Mouse (Mus musculus): ENCODE results near the gene Atp13a1. TPM values are rescaled to one million over a fixed set of nuclear protein-coding genes. Genes with fewer than 3 reads are reported as not detected.

Atp13a1 gene
- total RNA-seq, 2 experiments from 2014 or later = 51.9 to 52.3 TPM

DNA sequence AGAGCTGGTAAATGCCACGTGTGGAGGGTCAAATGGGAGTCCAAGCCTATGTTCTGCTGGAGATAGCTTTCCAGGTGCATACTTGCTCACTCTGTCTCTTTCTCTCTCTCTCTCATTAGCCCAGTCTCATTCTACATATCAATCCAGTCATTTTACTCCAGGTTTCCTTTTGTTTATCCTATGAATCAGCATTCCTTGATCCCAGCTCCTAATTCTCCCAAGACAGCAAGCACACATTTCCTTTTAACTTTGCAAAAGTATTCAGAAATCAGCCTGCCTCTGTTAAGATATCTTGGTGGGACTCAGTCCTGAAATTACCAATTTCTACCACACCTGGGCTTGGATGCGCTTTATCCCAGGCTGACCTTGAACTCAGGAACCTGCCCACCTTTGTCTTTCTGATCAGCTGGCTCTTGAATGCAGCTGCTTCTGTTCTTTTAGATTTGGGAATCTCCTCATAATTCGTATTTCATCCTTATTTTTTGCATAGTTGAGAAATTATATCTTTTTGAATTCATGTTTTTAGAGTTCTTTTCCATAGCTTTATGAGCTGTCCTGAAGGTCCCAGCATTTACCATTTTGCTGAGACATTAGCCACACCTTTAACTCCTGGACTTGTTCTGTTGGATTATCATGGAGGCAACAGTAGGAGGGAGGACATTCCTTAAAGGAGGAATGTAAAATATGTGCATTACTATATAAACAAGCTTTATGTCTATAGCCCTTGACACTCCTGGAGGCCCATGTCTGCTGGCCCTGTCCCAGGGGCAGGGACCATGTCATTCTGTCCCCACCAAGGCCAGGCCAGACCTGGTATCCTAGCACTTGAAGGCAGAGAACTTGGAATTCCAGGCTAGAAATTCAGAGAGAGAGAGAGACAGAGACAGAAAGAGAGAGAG, 56.5 kb downstream of the Atp13a1 start:
- DNase-seq = no peak
- intact Hi-C loops (cut with DNase I) = no loop called here

DNA sequence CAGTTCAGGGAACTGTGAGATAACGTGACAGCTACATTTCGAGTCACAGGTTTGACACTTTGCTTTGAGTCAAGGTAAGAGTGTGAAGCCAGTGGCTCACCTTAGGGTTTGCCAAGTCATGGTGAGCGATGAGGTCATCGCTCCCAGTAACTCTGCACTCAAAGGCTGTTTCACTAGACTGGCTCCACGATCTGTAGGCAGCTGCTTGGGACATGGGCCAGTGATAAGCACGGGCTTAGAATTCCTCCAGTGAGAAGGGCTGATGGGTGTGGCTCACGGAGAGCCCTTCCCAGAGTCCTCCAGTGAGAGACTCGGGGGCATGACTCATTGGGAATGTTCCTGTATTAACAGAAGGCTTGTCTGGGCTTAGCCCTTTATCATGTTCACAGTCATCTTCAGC, 58.0 kb downstream of the Atp13a1 start:
- intact Hi-C loops (cut with DNase I) = no loop called here
- DNase-seq = no peak

DNA sequence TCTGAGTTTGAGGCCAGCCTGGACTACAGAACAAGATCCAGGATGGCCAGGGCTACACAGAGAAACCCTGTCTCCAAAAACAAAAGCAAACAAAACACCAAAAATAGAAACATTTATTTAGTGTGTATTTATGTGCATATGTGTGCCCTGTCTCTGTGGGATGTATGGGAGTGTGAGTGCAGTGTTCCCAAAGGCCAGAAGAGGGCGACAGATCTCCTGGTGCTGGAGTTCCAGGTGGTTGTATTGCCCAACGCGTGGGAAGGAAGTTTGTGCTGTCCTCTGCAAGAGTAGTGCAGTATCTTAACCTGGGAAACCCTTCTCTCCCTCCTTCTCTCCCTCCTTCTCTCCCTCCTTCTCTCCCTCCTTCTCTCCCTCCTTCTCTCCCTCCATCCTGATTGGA, 58.9 kb downstream of the Atp13a1 start:
- intact Hi-C loops (cut with DNase I) = no loop called here
- DNase-seq = no peak

DNA sequence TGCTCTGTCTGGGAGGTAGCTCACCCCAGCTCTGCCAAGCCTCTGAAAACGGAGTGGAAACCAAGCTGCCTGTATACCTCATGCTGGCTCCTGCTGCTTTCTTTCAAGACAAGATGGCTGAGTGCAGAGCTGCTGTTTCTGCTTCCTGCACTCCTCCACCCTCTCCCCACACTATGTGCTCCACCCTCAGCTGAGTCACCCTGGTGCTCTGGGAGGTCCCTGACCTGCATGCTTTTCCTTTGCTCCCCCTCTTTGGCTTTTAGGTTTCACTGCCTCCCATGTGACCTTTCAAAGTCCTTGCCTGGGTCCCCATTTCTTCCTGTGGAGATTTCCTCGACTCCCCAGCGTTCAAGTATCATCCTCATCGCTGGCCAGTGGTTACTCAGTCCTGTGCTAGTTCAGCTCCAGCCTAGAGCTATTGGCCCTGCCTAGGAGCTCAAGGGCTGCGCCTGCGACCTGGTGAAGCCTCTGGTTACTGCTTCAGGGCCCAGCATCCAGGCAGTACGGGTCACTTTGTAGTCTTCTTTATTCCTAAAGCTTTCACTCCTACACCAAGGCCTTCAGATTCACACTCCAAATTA, 60.1 kb downstream of the Atp13a1 start:
- intact Hi-C loops (cut with DNase I) = no loop called here
- no peak for DNase-seq

DNA sequence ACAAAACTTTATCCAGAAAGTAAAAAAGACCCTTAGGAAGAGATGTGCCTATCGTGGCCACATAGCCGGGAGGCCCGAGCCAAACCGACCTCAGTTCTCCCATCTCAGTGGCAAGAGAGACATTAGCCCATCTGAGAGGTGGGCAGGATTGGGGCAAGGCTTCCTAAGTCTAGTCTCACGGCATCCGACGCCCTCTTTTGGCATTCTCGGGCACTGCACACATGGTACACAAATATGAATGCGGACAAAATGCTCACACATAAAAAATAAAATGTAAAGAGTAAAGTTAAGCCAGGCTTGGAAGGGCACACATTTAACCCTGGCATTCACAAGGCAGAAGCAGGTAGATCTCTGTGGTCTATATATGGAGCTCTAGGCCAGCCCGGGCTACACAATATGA, 62.9 kb downstream of the Atp13a1 start:
- intact Hi-C loops (cut with DNase I) = no loop called here

More for the DNA sequence above, 62.9 kb downstream of the Atp13a1 start:
- no peak for DNase-seq

Other genes with a start within 250 kb of the Atp13a1 start
- gene Zfp868, start 165.6 kb upstream of the Atp13a1 start, total RNA-seq (2021) = 10 to 100 TPM; 19.9 to 21.6 TPM
- 1 to 10 TPM; 3.6 to 3.8 TPM for gene Zfp964, start 136.7 kb upstream of the Atp13a1 start, total RNA-seq (2021)
- gene Zfp869, start 80.4 kb upstream of the Atp13a1 start, total RNA-seq (2021) = 10 to 100 TPM; 18.8 to 19.3 TPM
- gene Zfp963, start 41.2 kb upstream of the Atp13a1 start, total RNA-seq (2021) = 1 to 10 TPM; 5.3 to 5.6 TPM
- gene Gm20422, start 16.3 kb upstream of the Atp13a1 start, total RNA-seq (2021) = 1 to 10 TPM in 1 of 2 experiments, under 1 TPM in 1; 0.70 to 1.6 TPM
- gene Zfp866, start within 50 bp of the Atp13a1 start, total RNA-seq (2021) = 10 to 100 TPM; 41.5 to 41.7 TPM
- 10 to 100 TPM; 89.6 to 94.1 TPM for gene Gmip, start 17.5 kb downstream of the Atp13a1 start, total RNA-seq (2021)
- gene Lpar2, start 31.3 kb downstream of the Atp13a1 start, total RNA-seq (2021) = 1 to 10 TPM; 7.2 to 7.7 TPM
- gene Pbx4, start 41.3 kb downstream of the Atp13a1 start, total RNA-seq (2021) = 10 to 100 TPM; 24.3 to 25.0 TPM
- 1 to 10 TPM; 4.5 to 4.7 TPM for gene Cilp2, start 96.5 kb downstream of the Atp13a1 start, total RNA-seq (2021)
- not detected for gene Tssk6, start 111.0 kb downstream of the Atp13a1 start, total RNA-seq (2021)
- 10 to 100 TPM; 79.0 to 86.6 TPM for gene Ndufa13, start 111.4 kb downstream of the Atp13a1 start, total RNA-seq (2021)
- gene Yjefn3, start 111.5 kb downstream of the Atp13a1 start, total RNA-seq (2021) = 10 to 100 TPM in 1 of 2 experiments, 1 to 10 TPM in 1; 9.5 to 10.4 TPM
- 10 to 100 TPM; 41.9 to 44.8 TPM for gene Gatad2a, start 205.2 kb downstream of the Atp13a1 start, total RNA-seq (2021)